Mouse (Mus musculus) spleen, postnatal 10 days (tissue): ENCODE results near the gene Mmp14.

Experiments used
- DNase-seq, 2 experiments: peaks; one replicate each; pipeline ENCODE4 v3.0.0; 2021 to 2022; ENCODE audit warnings: low spot score in 2 of 2

Gene Mmp14

GRCm38 (mm10) chr14:54475941-54476844, 44.8 kb downstream of the Mmp14 start, which contains the start of gene Rem2:
Gene Rem2, plus strand, starts transcription at chr14:54476100.
- no peak for DNase-seq

DNA sequence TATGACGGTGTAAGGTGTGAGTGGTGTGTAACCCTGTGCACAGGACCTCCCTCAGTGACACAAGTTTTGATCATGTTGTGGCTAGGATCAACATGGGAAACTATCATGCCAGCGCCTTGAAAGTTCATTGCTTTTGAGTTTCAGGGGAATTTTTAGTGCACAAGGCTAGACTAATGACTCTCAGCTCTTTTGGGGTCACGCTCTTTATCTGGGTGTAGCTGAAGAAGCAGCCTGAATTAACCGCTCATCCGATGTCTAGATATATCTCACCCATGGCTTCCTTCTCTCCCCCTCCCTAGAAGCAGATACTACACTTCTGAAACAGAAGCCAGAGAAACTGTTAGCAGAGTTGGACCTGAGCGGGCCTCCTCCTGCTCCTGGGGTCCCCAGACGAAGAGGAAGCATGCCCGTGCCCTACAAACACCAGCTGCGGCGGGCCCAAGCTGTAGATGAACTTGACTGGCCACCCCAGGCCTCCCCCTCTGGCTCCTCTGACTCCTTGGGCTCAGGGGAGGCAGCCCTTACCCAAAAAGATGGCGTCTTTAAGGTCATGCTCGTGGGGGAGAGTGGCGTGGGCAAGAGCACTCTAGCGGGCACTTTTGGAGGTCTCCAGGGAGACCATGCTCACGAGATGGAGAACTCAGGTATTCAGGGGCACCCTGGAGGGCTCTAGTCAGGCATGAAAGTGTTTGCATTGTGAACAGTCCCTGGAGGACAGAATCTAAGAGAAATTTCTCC, 45.9 kb downstream of the Mmp14 start:
- DNase-seq, result no peak

DNA sequence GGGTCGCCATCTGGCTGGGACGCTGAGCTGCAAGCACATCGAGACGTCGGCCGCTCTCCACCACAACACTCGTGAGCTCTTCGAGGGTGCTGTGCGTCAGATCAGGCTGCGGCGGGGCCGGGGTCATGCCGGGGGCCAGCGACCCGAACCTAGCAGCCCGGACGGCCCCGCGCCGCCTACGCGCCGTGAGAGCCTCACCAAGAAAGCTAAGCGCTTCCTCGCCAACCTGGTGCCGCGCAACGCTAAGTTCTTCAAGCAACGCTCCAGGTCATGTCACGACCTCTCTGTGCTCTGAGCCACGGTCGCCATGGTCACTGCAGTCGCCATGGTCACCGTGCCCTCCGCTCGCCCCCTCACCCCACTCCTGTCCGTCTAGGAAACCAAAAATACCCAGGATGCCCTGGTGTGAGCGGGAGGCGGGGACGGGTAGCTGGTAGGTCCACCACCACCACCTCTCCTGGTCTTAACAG, 48.1 kb downstream of the Mmp14 start:
- peak in 1 of 2 experiments; percentile 54 for DNase-seq

- DNase-seq, result peak in 1 of 2 experiments; percentile 59
Observed at GRCm38 (mm10) chr14:54480673-54481072, 49.3 kb downstream of the Mmp14 start.

DNA sequence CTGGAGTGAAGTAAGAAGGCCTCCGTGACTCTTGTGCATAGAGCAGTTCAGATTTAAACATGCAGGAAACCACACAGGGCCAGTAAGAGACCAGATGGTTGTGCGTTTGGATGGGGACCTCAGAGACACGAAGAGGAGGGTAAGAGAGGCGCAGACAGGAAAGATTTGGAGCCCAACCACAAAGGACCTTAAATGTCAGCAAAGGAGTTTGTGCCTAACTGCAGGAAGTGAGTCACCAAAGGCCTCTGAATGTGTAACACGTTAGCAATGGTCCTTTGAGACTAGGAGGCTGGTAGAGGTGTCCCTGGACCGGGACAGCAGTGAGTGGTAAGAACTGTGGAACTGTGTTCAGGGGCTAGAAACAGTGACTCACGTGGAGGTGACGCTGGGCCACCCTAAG, 50.0 kb downstream of the Mmp14 start:
- DNase-seq, result no peak

DNA sequence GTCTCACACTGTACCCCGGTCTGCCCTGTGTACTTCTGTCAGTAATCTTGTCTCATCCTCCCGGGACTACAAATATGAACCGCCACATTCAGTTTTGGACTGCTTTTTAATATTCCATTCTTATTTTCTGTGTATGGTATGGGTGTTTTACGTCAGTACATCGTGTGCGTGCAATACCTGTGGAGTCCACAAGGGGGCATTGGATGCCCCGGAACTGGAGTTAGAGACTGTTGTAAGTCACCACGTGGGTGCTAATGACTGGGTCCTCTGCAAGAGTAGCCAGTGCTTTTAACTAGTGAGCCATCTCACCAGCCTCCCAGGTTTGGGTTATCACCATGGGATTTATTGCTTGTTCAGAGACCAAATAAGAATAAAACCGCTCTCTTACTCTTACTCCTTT, 51.1 kb downstream of the Mmp14 start:
- peak; percentile 54 to 82 for DNase-seq

- DNase-seq, result no peak
Observed at GRCm38 (mm10) chr14:54485899-54486298, 54.5 kb downstream of the Mmp14 start.

- DNase-seq, result no peak
Observed at GRCm38 (mm10) chr14:54487732-54488131, 56.3 kb downstream of the Mmp14 start.

DNA sequence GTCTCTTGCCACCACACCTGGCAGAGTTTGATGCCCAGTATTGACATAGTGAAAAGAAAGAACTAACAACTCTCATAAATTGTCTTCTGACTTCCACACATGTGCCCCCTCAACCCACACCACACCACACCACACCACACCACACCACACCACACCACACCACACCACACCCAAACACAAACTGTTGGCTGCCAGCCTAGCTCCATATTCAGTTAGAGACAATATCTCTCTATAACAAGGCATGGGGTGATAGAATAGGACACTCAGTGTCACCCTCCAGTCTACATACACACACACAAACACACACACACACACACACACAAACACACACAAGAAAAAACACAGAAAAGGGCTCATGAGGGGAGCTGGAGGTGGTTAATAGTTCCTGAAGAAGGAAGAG, 56.9 kb downstream of the Mmp14 start:
- DNase-seq, result no peak

- DNase-seq, result no peak
Observed at GRCm38 (mm10) chr14:54492345-54493131, 61.1 kb downstream of the Mmp14 start.

GRCm38 (mm10) chr14:54493236-54493635, 61.8 kb downstream of the Mmp14 start:
- no peak for DNase-seq

DNA sequence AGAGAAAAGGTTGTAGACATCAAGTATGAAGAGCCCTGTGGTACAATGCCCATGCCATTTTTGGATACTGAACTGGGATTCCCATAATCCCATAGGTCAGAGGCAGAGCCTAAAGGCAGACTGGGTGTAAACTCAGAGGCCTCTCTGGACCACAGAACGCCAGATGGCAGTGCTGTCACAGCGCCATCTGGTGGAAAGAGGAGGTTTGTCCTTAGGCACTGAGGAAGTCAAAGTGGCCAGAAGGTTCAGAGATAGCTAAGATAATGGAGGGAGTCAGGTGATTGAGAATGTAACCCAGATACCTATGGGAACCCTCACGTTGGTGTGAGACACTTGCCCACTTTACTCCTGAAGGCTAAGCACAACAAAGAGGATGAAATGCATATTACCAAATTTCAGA, 62.8 kb downstream of the Mmp14 start:
- peak; percentile 70 to 83 for DNase-seq
